9 mouse cellular contexts compared by ENCODE assay signal in the genomic region with DNA sequence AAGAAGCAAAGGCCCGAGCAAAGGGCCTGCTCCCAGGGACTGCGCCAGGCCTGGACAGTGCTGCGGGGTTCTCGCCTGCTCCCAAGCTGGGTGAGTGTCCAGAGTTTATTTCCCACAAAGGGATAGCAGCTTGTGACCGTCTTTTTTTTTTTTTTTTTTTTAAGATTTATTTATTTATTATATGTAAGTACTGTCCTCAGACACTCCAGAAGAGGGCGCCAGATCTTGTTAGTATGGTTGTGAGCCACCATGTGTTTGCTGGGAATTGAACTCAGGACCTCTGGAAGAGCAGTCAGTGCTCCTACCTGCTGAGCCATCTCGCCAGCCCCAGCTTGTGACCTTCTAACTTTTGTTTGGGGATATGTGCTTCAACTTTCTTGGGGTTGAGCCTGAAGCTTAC. TPM values are rescaled to one million over a fixed set of nuclear protein-coding genes. Genes with fewer than 3 reads are reported as not detected.
DNase-seq lines count a peak whose midpoint lies in the region; ATAC-seq and TF ChIP-seq lines count a peak whose summit lies in the region.
"Had no signal": no experiment of that assay in that cellular context is flagged by ENCODE, and none has a peak within 500 bp of the region (broad histone marks: within the 10 kb centered on the region; RNA-seq: fewer than 3 reads in every experiment).

No protein-coding gene starts in this region.

- no peak for ATAC-seq in liver, embryonic 14.5 days (ENCODE audit: insufficient read depth)
- ATAC-seq in forebrain, embryonic 15.5 days (replicated peaks), result no peak

- H3K9me3 ChIP-seq in liver, embryonic 14.5 days (ENCODE audit: control insufficient read depth, low read length), result no peaks in the 10 kb centered on the region
- no peaks in the 10 kb centered on the region for H3K9me3 ChIP-seq in forebrain, embryonic 15.5 days

- peak; percentile 58 for DNase-seq in embryo, embryonic 10 days (ENCODE audit: low spot score)
- no peak for DNase-seq in embryo, embryonic 11 days
- DNase-seq in layer of hippocampus, adult 2 months (ENCODE audit: low spot score in 2 of 2), result no peak
- DNase-seq in layer of hippocampus, adult 18-20 months (ENCODE audit: low spot score in 2 of 2), result no peak
- peak; percentile 48 for DNase-seq in ES-CJ7 (ENCODE audit: low read depth, low spot score)
- no peak for DNase-seq in liver, embryonic 14.5 days (ENCODE audit: low read depth in 3 of 3, low spot score in 3 of 3)
- no peak for DNase-seq in left cerebral cortex, adult 11 months (ENCODE audit: low spot score)

- TF ChIP-seq EP300 in liver, embryonic 14.5 days (IDR thresholded peaks at IDR 0.05; ENCODE audit: low read depth), result no peak

- WGBS in liver, embryonic 14.5 days (ENCODE audit: insufficient replicate concordance), result 78% methylated on average over 7 of the region's 7 CpGs
- WGBS in forebrain, embryonic 15.5 days, result 79% methylated on average over 7 of the region's 7 CpGs

- no peak overlapping the region for H3K4me2 ChIP-seq in liver, embryonic 14.5 days (ENCODE audit: low read depth)
- H3K4me2 ChIP-seq in forebrain, embryonic 15.5 days (replicated peaks), result no peak overlapping the region
- H3K4me2 ChIP-seq: heart, embryonic 11.5 days had no signal

- TF ChIP-seq CTCF in layer of hippocampus, adult 2 months (conservative IDR thresholded peaks at IDR 0.05), result peak; percentile 67
- TF ChIP-seq CTCF in liver, embryonic 14.5 days (IDR thresholded peaks at IDR 0.05; ENCODE audit: low read depth), result peak; percentile 48

- H3K4me1 ChIP-seq in liver, embryonic 14.5 days (replicated peaks; ENCODE audit: control insufficient read depth in 2 of 2, insufficient read depth in 2 of 2, low read length in 1 of 2), result no peaks in the 10 kb centered on the region
- no peaks in the 10 kb centered on the region for H3K4me1 ChIP-seq in forebrain, embryonic 15.5 days

- no peak overlapping the region for H3K9ac ChIP-seq in liver, embryonic 14.5 days (replicated peaks)
- H3K9ac ChIP-seq in forebrain, embryonic 15.5 days (replicated peaks), result no peak overlapping the region

- no peak overlapping the region for H3K27ac ChIP-seq in layer of hippocampus, adult 2 months
- H3K27ac ChIP-seq in liver, embryonic 14.5 days, result no peak overlapping the region
- H3K27ac ChIP-seq in forebrain, embryonic 15.5 days (replicated peaks), result no peak overlapping the region

- peaks cover 90% of the 10 kb centered on the region for H3K36me3 ChIP-seq in liver, embryonic 14.5 days (replicated peaks; ENCODE audit: control insufficient read depth, insufficient read depth, low read depth)
- peaks cover 95% of the 10 kb centered on the region for H3K36me3 ChIP-seq in forebrain, embryonic 15.5 days

- H3K27me3 ChIP-seq in liver, embryonic 14.5 days (ENCODE audit: control insufficient read depth, insufficient read depth, low read length), result no peaks in the 10 kb centered on the region
- H3K27me3 ChIP-seq in forebrain, embryonic 15.5 days, result no peaks in the 10 kb centered on the region

- H3K4me3 ChIP-seq in layer of hippocampus, adult 2 months, result no peak overlapping the region
- H3K4me3 ChIP-seq in liver, embryonic 14.5 days (ENCODE audit: insufficient read depth in 1 of 2, low read depth in 2 of 2, low read length in 2 of 2), result no peak overlapping the region
- no peak overlapping the region for H3K4me3 ChIP-seq in forebrain, embryonic 15.5 days

RNA-seq across cellular contexts. Expression of gene Ccnl2, which starts 8.7 kb away (rescaled TPM):
- total RNA-seq in layer of hippocampus, adult 2 months (2021), result 10 to 100 TPM; 79.4 to 94.2 TPM
- total RNA-seq in layer of hippocampus, adult 18-20 months (2021), result 10 to 100 TPM; 70.4 to 79.3 TPM
- polyA plus RNA-seq in liver, embryonic 14.5 days (2012; rRNA removed), result 43.3 and 65.8 TPM in 2 replicates
- 51.2 and 57.2 TPM in 2 replicates for polyA plus RNA-seq in liver, embryonic 14.5 days (2014; fragmentation: Nextera tagmentation; extraction: Ambion mirVana)
- polyA plus RNA-seq in forebrain, embryonic 15.5 days (2015; fragmentation: Nextera tagmentation; extraction: Ambion mirVana), result 172 and 173 TPM in 2 replicates

RNA-seq across cellular contexts. Expression of gene Aurkaip1, which starts 10.0 kb away (rescaled TPM):
- total RNA-seq in layer of hippocampus, adult 2 months (2021), result 100 to 1,000 TPM; 102 to 105 TPM
- total RNA-seq in layer of hippocampus, adult 18-20 months (2021), result 100 to 1,000 TPM in 1 of 2 experiments, 10 to 100 TPM in 1; 97.4 to 106 TPM
- 67.4 and 77.0 TPM in 2 replicates for polyA plus RNA-seq in liver, embryonic 14.5 days (2012; rRNA removed)
- polyA plus RNA-seq in liver, embryonic 14.5 days (2014; fragmentation: Nextera tagmentation; extraction: Ambion mirVana), result 117 and 120 TPM in 2 replicates
- 127 and 130 TPM in 2 replicates for polyA plus RNA-seq in forebrain, embryonic 15.5 days (2015; fragmentation: Nextera tagmentation; extraction: Ambion mirVana)

RNA-seq across cellular contexts. Expression of gene Mrpl20, which starts 18.3 kb away (rescaled TPM):
- 10 to 100 TPM; 86.6 to 89.6 TPM for total RNA-seq in layer of hippocampus, adult 2 months (2021)
- total RNA-seq in layer of hippocampus, adult 18-20 months (2021), result 10 to 100 TPM; 74.7 to 91.6 TPM
- polyA plus RNA-seq in liver, embryonic 14.5 days (2012; rRNA removed), result 41.6 and 62.8 TPM in 2 replicates
- 197 and 200 TPM in 2 replicates for polyA plus RNA-seq in liver, embryonic 14.5 days (2014; fragmentation: Nextera tagmentation; extraction: Ambion mirVana)
- 228 and 244 TPM in 2 replicates for polyA plus RNA-seq in forebrain, embryonic 15.5 days (2015; fragmentation: Nextera tagmentation; extraction: Ambion mirVana)

RNA-seq across cellular contexts. Expression of gene Mxra8, which starts 18.5 kb away (rescaled TPM):
- total RNA-seq in layer of hippocampus, adult 2 months (2021), result 10 to 100 TPM in 1 of 2 experiments, 1 to 10 TPM in 1; 8.4 to 10.6 TPM
- total RNA-seq in layer of hippocampus, adult 18-20 months (2021), result 1 to 10 TPM; 5.6 to 6.9 TPM
- 5.4 and 6.2 TPM in 2 replicates for polyA plus RNA-seq in liver, embryonic 14.5 days (2012; rRNA removed)
- polyA plus RNA-seq in liver, embryonic 14.5 days (2014; fragmentation: Nextera tagmentation; extraction: Ambion mirVana), result 3.9 and 4.9 TPM in 2 replicates
- polyA plus RNA-seq in forebrain, embryonic 15.5 days (2015; fragmentation: Nextera tagmentation; extraction: Ambion mirVana), result 15.0 and 19.0 TPM in 2 replicates

RNA-seq across cellular contexts. Expression of gene Dvl1, which starts 26.2 kb away (rescaled TPM):
- 10 to 100 TPM; 80.8 to 81.9 TPM for total RNA-seq in layer of hippocampus, adult 2 months (2021)
- 10 to 100 TPM; 85.4 to 86.9 TPM for total RNA-seq in layer of hippocampus, adult 18-20 months (2021)
- polyA plus RNA-seq in liver, embryonic 14.5 days (2012; rRNA removed), result 20.9 and 24.5 TPM in 2 replicates
- 2.8 and 3.9 TPM in 2 replicates for polyA plus RNA-seq in liver, embryonic 14.5 days (2014; fragmentation: Nextera tagmentation; extraction: Ambion mirVana)
- polyA plus RNA-seq in forebrain, embryonic 15.5 days (2015; fragmentation: Nextera tagmentation; extraction: Ambion mirVana), result 10.6 and 23.1 TPM in 2 replicates

Comparison
In these comparisons a context has a peak if more than half of its experiments do, and no peak if none do; other contexts are left out.
1. DNase-seq: peak in embryo, embryonic 10 days (single experiment) and ES-CJ7 (single experiment); none in embryo, embryonic 11 days (single experiment), layer of hippocampus, adult 2 months (0 of 2), layer of hippocampus, adult 18-20 months (0 of 2), liver, embryonic 14.5 days (0 of 3) and left cerebral cortex, adult 11 months (single experiment).